Mouse (Mus musculus) frontal cortex, postnatal 14 days (tissue): ENCODE results near the gene Pfn3.

Experiments
- DNase-seq, 2 experiments: peaks; one replicate each; pipeline ENCODE4 v3.0.0; 2022; ENCODE audit warnings: low spot score in 2 of 2

Pfn3 gene

DNA sequence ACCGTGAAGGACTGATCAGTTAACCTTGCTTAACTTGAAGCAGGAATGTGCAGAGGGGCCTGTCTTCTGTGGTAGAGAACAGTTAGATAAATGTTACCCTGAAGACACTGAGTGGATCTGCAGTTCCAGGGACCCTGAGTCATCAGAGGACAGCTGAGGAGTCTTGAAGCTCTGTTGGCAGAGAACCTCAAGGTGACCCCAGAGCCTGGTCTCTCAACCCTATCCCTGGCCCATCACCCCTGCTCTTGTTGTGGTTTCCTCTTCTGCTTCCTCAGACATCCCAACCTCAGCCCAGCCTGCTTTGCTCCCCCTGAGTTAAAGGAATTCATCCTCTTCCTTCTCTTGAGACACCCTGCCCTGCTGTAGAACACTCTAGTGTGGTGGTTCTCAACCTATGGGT is 16.9 kb downstream of the Pfn3 start, which contains the start of gene Slc34a1:
Gene Slc34a1, plus strand, starts transcription at position 100 of the 400 bp plus-strand sequence.
- DNase-seq = no peak

DNA sequence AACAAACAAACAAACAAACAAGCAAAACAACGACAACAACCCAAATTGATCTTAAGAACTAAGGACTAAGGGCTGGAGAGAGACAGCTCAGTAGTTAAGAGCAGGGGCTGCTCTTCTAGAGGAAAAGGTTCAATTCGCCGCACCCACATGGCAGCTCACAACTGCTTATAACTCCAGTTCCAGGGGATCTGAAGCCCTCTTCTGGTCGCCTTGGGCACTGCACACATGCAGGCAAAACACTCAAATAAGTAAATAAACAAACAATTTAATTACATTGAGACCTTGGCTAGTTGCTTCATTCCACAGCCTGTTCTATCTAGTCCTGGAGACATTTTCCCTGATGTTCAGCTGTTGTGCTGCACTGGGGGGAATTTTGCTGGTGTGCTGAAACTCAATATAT is 22.1 kb downstream of the Pfn3 start:
- DNase-seq = no peak

DNA sequence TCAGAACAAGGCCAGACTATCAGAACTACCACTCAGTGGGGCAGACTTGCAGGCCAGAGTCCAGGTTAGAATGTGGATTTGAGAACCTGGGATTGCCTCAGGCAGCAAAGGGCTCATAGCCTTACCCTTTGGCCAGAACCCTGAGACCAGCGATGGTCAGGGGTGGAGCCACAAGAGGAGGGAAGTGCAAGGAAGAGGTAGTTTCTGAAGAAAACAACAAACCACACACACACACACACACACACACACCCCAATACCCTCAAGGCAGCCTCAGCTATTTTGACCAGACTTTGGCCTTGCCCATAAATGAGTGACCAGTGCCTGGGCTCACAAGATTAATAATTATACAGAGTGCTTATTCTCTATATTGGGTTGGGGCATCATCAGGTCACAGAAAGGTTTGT is 23.4 kb downstream of the Pfn3 start:
- DNase-seq = no peak

DNA sequence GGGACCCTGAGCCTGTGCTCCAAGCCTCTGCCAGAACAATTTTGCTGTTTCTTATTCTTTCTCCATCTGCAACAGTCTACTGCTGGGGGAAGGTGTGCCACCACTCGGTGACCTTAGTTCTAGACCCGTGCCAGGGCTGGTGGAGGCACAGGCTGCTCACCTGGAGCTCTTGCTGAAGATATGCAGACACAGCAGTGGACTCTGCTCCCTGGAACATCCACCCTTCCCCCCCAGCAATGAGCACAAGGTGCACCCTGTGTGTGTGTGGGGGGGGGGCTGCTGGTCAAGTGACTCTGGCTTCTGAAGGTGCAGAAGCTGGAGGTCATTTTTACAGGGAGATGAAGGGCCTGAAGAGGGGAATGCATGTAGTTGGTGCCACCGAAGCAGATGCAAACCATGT is 24.4 kb downstream of the Pfn3 start:
- DNase-seq = no peak

DNA sequence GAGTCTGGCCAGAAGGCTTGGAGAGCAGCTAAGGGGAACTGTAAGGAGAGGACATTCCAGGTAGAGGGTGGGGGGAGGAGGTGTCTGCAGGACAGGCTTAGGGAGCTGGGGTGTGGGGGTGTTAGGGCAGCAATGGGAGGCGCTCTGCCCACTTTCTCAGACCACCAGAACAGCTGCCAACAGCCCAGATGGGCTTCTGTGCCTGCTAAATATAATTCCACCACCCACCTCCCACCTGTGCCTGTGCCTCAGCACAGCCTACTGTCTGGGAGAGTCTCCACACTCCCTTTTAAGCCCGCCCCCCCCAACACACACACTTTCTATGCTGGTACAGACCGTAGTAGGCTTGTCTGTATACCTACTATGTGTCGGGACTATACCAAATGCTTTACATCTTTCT is 33.2 kb downstream of the Pfn3 start:
- peak; percentile 51 to 64 for DNase-seq

DNA sequence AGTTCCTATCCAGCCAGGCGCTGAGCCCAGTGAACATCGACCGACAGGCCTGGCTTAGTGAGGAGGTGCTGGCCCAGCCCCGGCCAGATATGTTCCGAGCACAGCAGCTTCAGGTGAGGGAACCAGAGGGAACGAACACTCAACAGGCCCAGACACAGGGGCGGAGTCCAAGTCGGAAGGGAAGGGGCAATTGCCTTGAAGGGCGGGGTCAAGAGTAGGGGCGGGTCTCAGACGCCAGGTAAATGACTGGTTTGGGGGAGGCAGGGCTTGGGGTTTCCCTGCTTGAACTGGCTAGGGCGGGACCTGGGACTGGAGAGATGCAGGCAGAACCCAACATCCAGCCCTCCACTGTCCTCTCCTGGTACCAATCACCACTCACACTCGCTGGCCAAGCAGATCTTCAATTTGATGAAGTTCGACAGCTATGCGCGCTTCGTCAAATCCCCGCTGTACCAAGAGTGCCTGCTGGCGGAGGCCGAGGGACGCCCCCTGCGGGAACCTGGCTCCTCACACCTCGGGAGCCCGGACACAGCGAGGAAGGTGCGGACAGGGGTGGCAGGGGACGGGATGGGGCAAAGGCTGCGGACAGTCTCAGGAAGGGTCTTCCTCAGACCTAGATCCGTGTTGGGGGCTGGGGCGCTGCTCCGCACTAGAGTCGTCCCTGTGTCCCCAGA is 36.0 kb downstream of the Pfn3 start:
- DNase-seq = no peak

DNA sequence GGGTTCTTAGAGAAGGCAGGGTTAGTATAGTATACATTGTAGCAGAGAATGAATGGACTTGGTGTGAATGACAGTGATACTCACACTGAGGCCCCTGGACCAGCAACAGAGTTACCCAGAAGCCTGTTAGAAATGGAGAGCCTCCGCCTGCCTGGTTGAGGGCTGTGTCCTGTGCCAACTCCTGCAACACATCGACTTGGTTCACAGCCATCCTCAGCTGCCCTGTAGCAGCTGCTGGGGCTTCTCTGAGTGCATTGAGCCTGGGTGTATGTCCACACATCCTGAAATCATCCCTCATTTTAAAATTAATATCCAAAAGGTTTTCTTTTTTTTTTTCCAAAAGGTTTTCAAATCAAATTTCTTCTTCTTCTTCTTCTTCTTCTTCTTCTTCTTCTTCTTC is 39.2 kb downstream of the Pfn3 start:
- no peak for DNase-seq

DNA sequence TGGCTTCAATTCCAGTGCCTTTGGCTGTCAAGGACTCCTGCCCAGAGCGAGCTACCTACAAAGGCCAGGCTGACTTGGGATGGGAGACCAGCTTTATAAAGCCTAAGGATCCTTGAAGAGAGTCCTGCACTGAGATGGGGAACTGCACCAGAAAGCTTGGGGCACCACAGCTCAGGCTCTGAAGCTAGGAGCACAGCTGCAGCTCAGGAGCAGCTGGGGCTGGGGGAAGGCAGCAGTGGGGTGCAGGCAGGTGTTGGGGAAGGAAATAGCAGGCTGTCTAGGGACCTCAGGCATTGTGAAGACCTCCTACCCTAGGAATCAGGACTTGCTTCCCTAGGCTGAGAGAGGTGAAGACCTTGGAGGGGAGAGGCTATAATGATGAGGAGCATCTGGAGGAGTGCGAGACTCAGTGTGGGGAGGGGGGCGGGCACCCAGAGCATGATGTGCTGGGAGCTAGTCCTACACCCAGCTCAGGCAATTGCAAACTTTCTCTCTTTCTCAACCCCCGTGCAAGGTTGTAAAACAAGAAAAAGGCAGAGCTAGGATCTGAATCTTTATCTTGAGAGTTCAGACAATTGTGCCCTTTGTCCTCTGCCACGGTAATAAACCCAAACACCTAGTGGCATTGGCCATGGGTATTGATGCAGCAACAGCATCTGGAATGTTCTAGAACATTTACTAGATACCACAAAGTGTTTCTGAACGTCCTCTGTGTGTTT is 40.7 kb downstream of the Pfn3 start:
- DNase-seq = no peak

DNA sequence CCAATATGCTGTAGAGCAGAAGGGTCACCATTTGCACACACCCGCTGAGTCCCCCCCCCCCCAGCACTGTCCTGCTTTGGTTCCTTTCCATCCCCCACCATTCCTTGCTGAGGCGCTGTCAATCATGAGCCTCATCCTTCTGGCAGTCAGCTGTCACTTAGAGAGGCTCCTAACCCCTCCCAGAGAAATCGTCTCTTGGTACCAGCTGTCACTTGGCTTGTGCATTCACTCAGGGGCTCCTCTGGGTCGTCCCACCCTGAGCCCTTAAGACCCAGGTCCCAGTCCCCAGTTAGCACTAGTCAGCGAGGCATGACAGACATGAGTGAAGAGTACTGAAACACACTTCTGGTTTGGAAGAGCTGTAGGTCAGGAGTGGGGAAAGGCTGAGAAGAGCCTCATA is 43.3 kb downstream of the Pfn3 start:
- no peak for DNase-seq

DNA sequence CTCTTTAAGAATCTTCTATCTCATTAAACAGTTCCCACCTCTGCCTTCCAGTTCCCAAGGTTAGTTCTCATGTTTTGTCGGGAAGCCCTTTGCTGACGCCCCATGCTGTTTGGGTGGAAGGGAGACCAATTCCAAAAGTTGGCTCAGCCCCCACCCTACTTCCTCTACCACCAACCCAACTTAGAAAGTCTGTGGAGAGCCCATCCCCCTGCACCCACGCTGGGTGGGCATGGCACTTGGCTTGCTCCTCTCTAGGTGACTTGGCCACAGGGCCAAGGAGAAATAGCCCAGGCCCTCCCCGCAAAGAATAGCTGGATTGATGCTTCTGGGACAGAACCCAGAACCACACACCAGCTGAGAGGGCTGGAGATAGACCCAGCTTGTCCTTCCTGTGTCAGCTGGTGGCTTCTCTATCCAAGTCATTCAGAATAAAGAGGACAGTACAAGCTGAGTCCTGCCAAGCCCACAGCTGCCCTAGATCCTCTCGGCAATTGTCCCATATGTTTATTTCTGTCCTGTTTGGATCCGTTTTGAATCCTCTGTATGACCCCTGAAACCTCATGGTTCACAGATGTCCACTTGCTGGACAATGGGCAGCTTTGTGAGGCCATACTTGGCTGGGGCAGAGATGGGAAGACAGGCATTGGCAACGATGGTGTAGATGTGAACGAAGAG is 43.9 kb downstream of the Pfn3 start:
- no peak for DNase-seq

DNA sequence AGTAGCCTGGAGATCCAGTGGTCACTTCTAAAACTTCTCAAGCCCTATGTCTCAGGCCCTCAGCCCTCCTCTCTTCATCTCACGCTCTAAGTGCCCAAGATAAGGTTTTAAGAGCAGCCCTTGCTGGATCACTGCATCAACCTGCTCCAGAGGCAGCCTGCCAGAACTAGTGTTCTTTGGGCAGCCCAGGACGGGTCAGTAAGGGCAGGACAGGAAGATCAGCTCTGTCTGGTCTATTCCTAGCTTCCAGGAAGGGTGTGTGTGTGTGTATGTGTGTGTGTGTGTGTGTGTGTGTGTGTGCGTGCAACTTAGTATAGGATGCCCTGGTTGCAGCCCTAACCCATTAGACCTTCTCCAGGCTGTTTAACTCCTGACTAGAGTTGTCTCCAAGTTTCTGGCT is 44.8 kb downstream of the Pfn3 start:
- no peak for DNase-seq

DNA sequence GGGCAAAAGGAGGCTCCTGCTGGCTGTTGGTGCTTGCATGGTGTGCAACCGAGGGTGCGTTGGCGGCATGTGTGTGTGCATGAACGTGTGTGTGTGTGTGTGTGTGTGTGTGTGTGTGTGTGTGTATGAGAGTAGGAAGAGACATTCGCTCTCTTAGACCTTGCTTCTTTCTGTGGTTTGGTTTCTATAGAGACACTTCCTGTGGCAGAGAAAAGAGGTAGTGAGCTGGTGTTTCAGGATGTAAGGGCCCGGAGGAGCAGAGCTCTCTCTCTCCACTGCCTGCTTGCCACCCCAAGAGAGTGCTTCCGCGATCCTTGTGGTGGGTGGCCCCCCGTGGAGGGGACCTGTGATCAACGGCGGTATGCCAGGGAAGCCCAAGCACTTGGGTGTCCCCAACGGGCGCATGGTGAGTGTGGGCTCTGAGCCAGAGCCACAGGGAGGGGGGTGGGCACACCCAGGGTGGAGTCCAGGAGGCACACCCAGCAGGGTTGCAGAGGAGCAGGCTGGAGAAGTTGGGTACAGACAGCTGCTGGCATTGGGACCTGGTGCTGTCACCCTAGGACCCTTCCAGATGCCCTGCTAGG is 45.4 kb downstream of the Pfn3 start, which contains the start of gene Rgs14:
Gene Rgs14, plus strand, starts transcription at position 202 of the 584 bp plus-strand sequence.
- peak in 1 of 2 experiments; percentile 43 for DNase-seq

DNA sequence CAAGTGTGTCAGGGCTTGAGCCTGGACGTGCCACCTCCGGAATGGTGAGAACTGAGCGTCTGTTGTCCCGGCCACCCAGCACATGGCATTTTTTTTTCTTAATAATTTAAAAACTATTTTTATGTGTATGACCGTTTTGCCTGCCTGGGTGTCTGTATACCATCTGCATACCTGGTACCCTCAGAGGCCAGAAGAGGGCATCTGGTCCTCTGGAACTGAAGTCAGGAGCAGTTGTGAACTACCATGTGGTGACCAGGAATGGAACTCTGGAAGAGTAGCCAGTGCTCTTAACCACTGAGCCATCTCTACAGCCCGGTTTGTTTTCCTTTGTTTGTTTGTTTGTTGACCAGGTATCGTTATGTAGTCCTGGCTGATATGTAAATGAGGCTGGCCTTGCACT is 46.6 kb downstream of the Pfn3 start:
- no peak for DNase-seq
